Mouse (Mus musculus) cerebellum, adult 18-20 months (tissue): ENCODE data around the gene Tsr3.
"Not testable (repeated sequence)": the region's sequence is repeated elsewhere in the genome, so short reads cannot be mapped to it uniquely, and the experiment has no call there.

Experiments
- DNase-seq, 2 experiments: peaks; one replicate each; pipeline ENCODE4 v3.0.0; 2021

The Tsr3 gene

GRCm38 (mm10) chr17:25239695-25240636 is at the start of gene Tsr3, which contains the start of gene Gnptg:
TSS of gene Tsr3 (plus strand) at chr17:25240170.
TSS of gene Gnptg (minus strand) at chr17:25240124.
- DNase-seq: peak; percentile 83 to 85

- no peak for DNase-seq
Measured at GRCm38 (mm10) chr17:25202401-25202800, 37.6 kb upstream of the Tsr3 start.

- DNase-seq: no peak
Measured at GRCm38 (mm10) chr17:25210006-25210405, 30.0 kb upstream of the Tsr3 start.

GRCm38 (mm10) chr17:25210680-25211466 is 29.1 kb upstream of the Tsr3 start:
- DNase-seq: peak; percentile 78 to 80

- DNase-seq: peak; percentile 22 to 26
Measured at GRCm38 (mm10) chr17:25211705-25212104, 28.3 kb upstream of the Tsr3 start.

- DNase-seq: no peak
Measured at GRCm38 (mm10) chr17:25215431-25215830, 24.5 kb upstream of the Tsr3 start.

GRCm38 (mm10) chr17:25218967-25219366 is 21.0 kb upstream of the Tsr3 start:
- DNase-seq: peak; percentile 45 to 51

- no peak for DNase-seq
Measured at GRCm38 (mm10) chr17:25219492-25220295, 20.3 kb upstream of the Tsr3 start.

GRCm38 (mm10) chr17:25220746-25221145 is 19.2 kb upstream of the Tsr3 start:
- no peak for DNase-seq

GRCm38 (mm10) chr17:25221821-25222503 is 18.0 kb upstream of the Tsr3 start:
- peak; percentile 79 to 84 for DNase-seq

- peak; percentile 42 to 65 for DNase-seq
Measured at GRCm38 (mm10) chr17:25222504-25222940, 17.4 kb upstream of the Tsr3 start.

- peak; percentile 34 to 47 for DNase-seq
Measured at GRCm38 (mm10) chr17:25222951-25223601, 16.9 kb upstream of the Tsr3 start.

GRCm38 (mm10) chr17:25224586-25225222 is 15.3 kb upstream of the Tsr3 start:
- DNase-seq: no peak

- no peak for DNase-seq
Measured at GRCm38 (mm10) chr17:25225659-25226058, 14.3 kb upstream of the Tsr3 start.

- no peak for DNase-seq
Measured at GRCm38 (mm10) chr17:25227991-25228390, 12.0 kb upstream of the Tsr3 start.

- DNase-seq: not testable (repeated sequence)
Measured at GRCm38 (mm10) chr17:25230014-25230655, 9.8 kb upstream of the Tsr3 start.

- DNase-seq: no peak
Measured at GRCm38 (mm10) chr17:25230700-25231099, 9.3 kb upstream of the Tsr3 start.

GRCm38 (mm10) chr17:25231621-25232020 is 8.3 kb upstream of the Tsr3 start:
- DNase-seq: not testable (repeated sequence)

GRCm38 (mm10) chr17:25235635-25236034 is 4.3 kb upstream of the Tsr3 start:
- DNase-seq: no peak

GRCm38 (mm10) chr17:25243131-25243780 is 3.3 kb downstream of the Tsr3 start:
- no peak for DNase-seq
